ENCODE assay signal across 27 mouse cellular contexts in genomic region chr6:108557576-108558322, GRCm38 (mm10).
A peak's percentile ranks its signal among the peaks of the same experiment; 100 is the strongest.
DNase-seq lines count a peak whose midpoint lies in the region; ATAC-seq and TF ChIP-seq lines count a peak whose summit lies in the region.
"Had no signal": no experiment of that assay in that cellular context is flagged by ENCODE, and none has a peak within 500 bp of the region (broad histone marks: within the 10 kb centered on the region; RNA-seq: fewer than 3 reads in every experiment).

No protein-coding gene starts in this region.

- no peak for TF ChIP-seq CTCF in layer of hippocampus, adult 2 months (conservative IDR thresholded peaks at IDR 0.05)

- no peak overlapping the region for H3K4me3 ChIP-seq in layer of hippocampus, adult 2 months
- H3K4me3 ChIP-seq: embryonic facial prominence, embryonic 12.5 days; forebrain, embryonic 12.5 days; heart, embryonic 12.5 days; hindbrain, embryonic 10.5 days; kidney, embryonic 15.5 days; midbrain, embryonic 12.5 days; stomach, embryonic 15.5 days had no signal

- no peak for DNase-seq in layer of hippocampus, adult 2 months (ENCODE audit: low spot score in 2 of 2)
- no peak for DNase-seq in layer of hippocampus, adult 18-20 months (ENCODE audit: low spot score in 2 of 2)
- DNase-seq in 416B (ENCODE audit: low read depth) (peak; percentile 70), NIH3T3 (ENCODE audit: low read depth) (peak; percentile 20)
- DNase-seq in adrenal gland, postnatal 14 days, result no peak
- DNase-seq in embryo, embryonic 9.5 days (ENCODE audit: extremely low spot score), result no peak
- no peak for DNase-seq in kidney, postnatal 10 days
- DNase-seq: adrenal gland, postnatal 25 days; cerebellum, adult 11 months; cerebellum, postnatal 10 days; gastrocnemius, postnatal 10 days; heart, adult 11 months; heart, postnatal 10 days; lung, adult 18-20 months; lung, postnatal 14 days; thymus, adult 18-20 months; thymus, postnatal 36 days had no signal

- ATAC-seq in megakaryocyte, adult 5-6 weeks (ENCODE audit: poor library complexity, severe bottlenecking), result peak; percentile 39
- ATAC-seq: hindbrain, postnatal 0 days; intestine, postnatal 0 days had no signal

- H3K27ac ChIP-seq in layer of hippocampus, adult 2 months, result 0 out of 2 replicates have a peak overlapping the region, but pooled peaks have one; percentile 28
- H3K27ac ChIP-seq: embryonic facial prominence, embryonic 12.5 days; forebrain, embryonic 12.5 days; hindbrain, embryonic 10.5 days; hindbrain, postnatal 0 days; kidney, embryonic 15.5 days; midbrain, embryonic 12.5 days; stomach, embryonic 15.5 days had no signal

Comparison
In these comparisons a context has a peak if more than half of its experiments do, and no peak if none do; other contexts are left out.
1. DNase-seq: peak in 416B (single experiment) and NIH3T3 (single experiment); none in layer of hippocampus, adult 2 months (0 of 2), layer of hippocampus, adult 18-20 months (0 of 2), adrenal gland, postnatal 14 days (single experiment), embryo, embryonic 9.5 days (single experiment) and kidney, postnatal 10 days (single experiment).